Mouse (Mus musculus) intestine, postnatal 0 days (tissue): ENCODE results near the gene Mblac1. TPM values are rescaled to one million over a fixed set of nuclear protein-coding genes. Genes with fewer than 3 reads are reported as not detected.

Experiments
- ATAC-seq: fragments of 200-750 bp; cut with Nextera tagmentation; 2 replicates; pipeline ENCODE4 v1.8.0; 2017; ENCODE audit warnings: mild to moderate bottlenecking, moderate TSS enrichment, moderate library complexity
- H3K27ac ChIP-seq: fragments of 300-500 bp; sonication (generic); 2 replicates; pipeline ENCODE4 v1.5.1; 2014; ENCODE audit warnings: mild to moderate bottlenecking, low read depth, low read length, moderate library complexity
- H3K27me3 ChIP-seq: fragments of 300-500 bp; sonication (generic); replicated peaks from 2 replicates; pipeline ENCODE4 v1.6.1; 2014; ENCODE audit warnings: low read length, mixed read lengths; ENCODE audit not compliant: control insufficient read depth, insufficient read depth
- H3K36me3 ChIP-seq: fragments of 300-500 bp; sonication (generic); 2 replicates; pipeline ENCODE4 v1.6.1; 2014; ENCODE audit warnings: mild to moderate bottlenecking, moderate library complexity; ENCODE audit not compliant: control insufficient read depth, insufficient read depth
- H3K4me1 ChIP-seq: fragments of 300-500 bp; sonication (generic); replicated peaks from 2 replicates; pipeline ENCODE4 v1.6.1; 2014; ENCODE audit warnings: antibody characterized with exemption, low read length, mixed read lengths; ENCODE audit not compliant: control insufficient read depth, insufficient read depth
- H3K4me2 ChIP-seq: fragments of 300-500 bp; sonication (generic); replicated peaks from 2 replicates; pipeline ENCODE4 v1.6.1; 2014; ENCODE audit warnings: low read depth, mild to moderate bottlenecking, moderate library complexity
- H3K4me3 ChIP-seq: fragments of 300-500 bp; sonication (generic); 2 replicates; pipeline ENCODE4 v1.5.1; 2014; ENCODE audit warnings: low read depth, low read length
- H3K9ac ChIP-seq: fragments of 300-500 bp; sonication (generic); 2 replicates; pipeline ENCODE4 v1.6.1; 2014; ENCODE audit warnings: mild to moderate bottlenecking, low read depth, low read length
- H3K9me3 ChIP-seq: fragments of 300-500 bp; sonication (generic); 2 replicates; pipeline ENCODE4 v1.6.1; 2016; ENCODE audit warnings: mixed run types; ENCODE audit not compliant: control insufficient read depth
- CTCF ChIP-seq: sonication (generic); IDR thresholded peaks from 2 replicates; pipeline ENCODE4 v1.5.1; 2016; ENCODE audit warnings: low read depth, mild to moderate bottlenecking, control low read depth, antibody characterized with exemption, moderate library complexity
- WGBS: fragments of 180-500 bp; shearing (Covaris S2); extraction: QIAGEN DNeasy Blood & Tissue Kit; methylation state at CpG from one replicate; pipeline ENCODE4 v1.1.7; 2014; 5-methylcytosine and 5-hydroxymethylcytosine counted together
- microRNA counts: library from miRNA; unstranded; fragments of <30 nt; microRNA quantifications from one replicate; lab custom pipeline; 2016
- microRNA-seq: library from miRNA; unstranded; fragments of <30 nt; microRNA quantifications from one replicate; pipeline ENCODE4, GENCODE M21; 2016
- polyA plus RNA-seq: library from polyadenylated mRNA; unstranded; fragments of >200 nt; fragmentation: Nextera tagmentation; extraction: Ambion mirVana; gene quantifications from 2 replicates; pipeline ENCODE4 v1.2.1, GENCODE M21; 2015

Gene Mblac1
- polyA plus RNA-seq, 1 experiment from 2014 or later, result 5.2 TPM

DNA sequence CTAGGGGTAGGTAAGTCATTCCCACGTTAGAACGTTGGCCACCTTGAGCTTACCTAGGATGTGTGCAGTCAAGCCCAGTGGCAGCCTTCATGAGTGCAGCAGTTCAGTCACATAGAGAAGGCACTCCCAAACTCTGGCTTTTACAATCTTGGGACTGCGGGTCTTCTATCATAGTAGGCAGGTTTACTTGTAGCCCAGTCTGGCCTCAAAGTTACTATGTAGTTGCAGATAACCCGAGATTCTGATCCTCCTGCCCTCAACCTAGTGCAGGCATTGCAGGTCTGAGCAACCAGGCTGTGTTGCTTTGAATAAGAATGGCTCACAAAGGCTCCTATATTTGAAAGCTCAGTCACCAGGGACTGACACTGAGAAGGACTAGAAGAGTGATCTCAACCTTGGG, 32.4 kb downstream of the Mblac1 start:
- no peaks in the 10 kb centered on the region for H3K9me3 ChIP-seq
- H3K27ac ChIP-seq, result no peak overlapping the region
- H3K36me3 ChIP-seq, result no peaks in the 10 kb centered on the region
- 69% methylated on average over 4 of the region's 4 CpGs for WGBS
- no peak overlapping the region for H3K4me2 ChIP-seq
- no peak overlapping the region for H3K4me3 ChIP-seq
- no peak for ATAC-seq
- TF ChIP-seq CTCF, result no peak
- H3K9ac ChIP-seq, result no peak overlapping the region
- no peaks in the 10 kb centered on the region for H3K27me3 ChIP-seq
- no peaks in the 10 kb centered on the region for H3K4me1 ChIP-seq

GRCm38 (mm10) chr5:138227367-138227766, 33.3 kb downstream of the Mblac1 start:
- H3K4me2 ChIP-seq, result no peak overlapping the region
- no peaks in the 10 kb centered on the region for H3K9me3 ChIP-seq
- H3K27me3 ChIP-seq, result no peaks in the 10 kb centered on the region
- WGBS, result 61% methylated on average over 2 of the region's 2 CpGs
- H3K9ac ChIP-seq, result no peak overlapping the region
- ATAC-seq, result no peak
- H3K4me1 ChIP-seq, result no peaks in the 10 kb centered on the region
- no peak overlapping the region for H3K27ac ChIP-seq
- no peaks in the 10 kb centered on the region for H3K36me3 ChIP-seq
- no peak for TF ChIP-seq CTCF
- H3K4me3 ChIP-seq, result no peak overlapping the region

DNA sequence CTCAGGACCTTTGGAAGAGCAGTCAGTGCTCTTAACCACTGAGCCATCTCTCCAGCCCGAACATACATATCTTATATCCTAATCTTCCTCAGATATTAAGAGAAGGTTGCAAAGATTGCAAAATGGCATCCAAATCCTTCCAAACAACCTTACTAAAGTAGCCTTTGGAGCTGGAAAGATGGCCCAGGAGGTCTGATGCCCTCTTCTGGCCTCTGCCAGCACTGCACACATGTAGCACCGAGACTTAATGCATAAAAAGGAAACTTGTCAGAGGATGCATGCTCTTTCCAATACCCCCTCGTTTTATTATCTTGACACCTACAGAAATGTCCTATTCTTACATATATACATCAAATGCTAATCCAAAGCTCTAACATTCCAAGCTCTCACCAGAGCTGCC, 33.9 kb downstream of the Mblac1 start:
- ATAC-seq, result no peak
- Histone ChIP-seq H3K4me1 (no peaks in the 10 kb centered on the region), H3K9ac (no peak overlapping the region), H3K27me3 (no peaks in the 10 kb centered on the region), H3K36me3 (no peaks in the 10 kb centered on the region), H3K9me3 (no peaks in the 10 kb centered on the region), H3K4me3 (no peak overlapping the region), H3K27ac (no peak overlapping the region), H3K4me2 (no peak overlapping the region)
- 57% methylated on average over 3 of the region's 3 CpGs for WGBS
- peak; percentile 58 for TF ChIP-seq CTCF

- no peak for TF ChIP-seq CTCF
- no peaks in the 10 kb centered on the region for H3K27me3 ChIP-seq
- H3K27ac ChIP-seq, result no peak overlapping the region
Observed at GRCm38 (mm10) chr5:138229511-138229910, 35.4 kb downstream of the Mblac1 start.

DNA sequence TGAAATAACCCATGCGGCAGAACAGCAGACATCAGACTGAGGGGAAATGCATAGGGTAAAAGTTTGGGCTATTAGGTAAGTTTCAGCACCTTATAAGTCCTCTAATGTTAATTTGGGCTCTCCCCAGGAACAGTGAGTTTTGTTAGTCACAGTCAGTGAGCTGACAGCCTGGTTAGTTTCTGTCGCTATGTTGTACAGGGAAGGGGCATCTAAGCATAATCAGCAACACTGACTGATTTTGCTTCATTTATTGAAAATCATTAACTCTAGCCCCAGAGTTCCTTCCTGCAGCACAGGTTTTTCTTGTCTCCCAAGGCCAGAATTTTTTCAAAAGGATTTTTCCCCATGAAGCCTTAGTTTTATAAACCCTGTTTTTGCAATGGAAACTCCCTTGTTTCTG, 39.7 kb downstream of the Mblac1 start:
- TF ChIP-seq CTCF, result no peak
- H3K9me3 ChIP-seq, result no peaks in the 10 kb centered on the region
- no peak overlapping the region for H3K4me2 ChIP-seq
- no peak for ATAC-seq
- H3K4me3 ChIP-seq, result no peak overlapping the region
- WGBS, result 64% methylated on average over 2 of the region's 2 CpGs
- H3K4me1 ChIP-seq, result no peaks in the 10 kb centered on the region
- no peak overlapping the region for H3K9ac ChIP-seq
- no peaks in the 10 kb centered on the region for H3K36me3 ChIP-seq
- H3K27me3 ChIP-seq, result no peaks in the 10 kb centered on the region
- H3K27ac ChIP-seq, result no peak overlapping the region

More at GRCm38 (mm10) chr5:138229511-138229910, 35.4 kb downstream of the Mblac1 start:
- Histone ChIP-seq H3K4me2 (no peak overlapping the region), H3K9me3 (no peaks in the 10 kb centered on the region), H3K36me3 (no peaks in the 10 kb centered on the region), H3K9ac (no peak overlapping the region), H3K4me1 (no peaks in the 10 kb centered on the region), H3K4me3 (no peak overlapping the region)
- WGBS, result 87% methylated on average over 3 of the region's 3 CpGs
- no peak for ATAC-seq

- Histone ChIP-seq H3K27ac (no peak overlapping the region), H3K36me3 (no peaks in the 10 kb centered on the region), H3K4me3 (no peak overlapping the region), H3K9ac (no peak overlapping the region), H3K4me2 (no peak overlapping the region), H3K9me3 (no peaks in the 10 kb centered on the region), H3K27me3 (no peaks in the 10 kb centered on the region), H3K4me1 (no peaks in the 10 kb centered on the region)
- no peak for TF ChIP-seq CTCF
- ATAC-seq, result no peak
Observed at GRCm38 (mm10) chr5:138234224-138234623, 40.1 kb downstream of the Mblac1 start.

DNA sequence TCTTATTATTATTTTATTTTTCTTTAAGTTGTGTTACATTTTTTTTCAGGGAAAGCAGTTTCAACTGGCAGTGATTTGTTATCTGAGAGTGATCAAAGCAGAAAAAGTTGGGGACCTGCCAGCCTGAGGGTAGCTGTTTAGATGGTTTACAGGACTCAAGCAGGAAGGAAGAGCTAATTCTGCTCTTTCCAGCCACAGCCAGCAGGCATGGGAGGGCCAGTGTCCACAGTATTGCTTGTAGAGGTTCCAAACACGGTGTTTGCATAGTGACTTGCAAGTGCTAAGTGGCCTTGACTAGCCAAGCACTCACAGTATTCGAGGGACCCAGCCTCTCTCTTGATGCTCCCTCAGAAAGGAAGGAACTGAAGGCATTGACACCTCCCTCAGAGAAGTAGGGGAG, 47.4 kb downstream of the Mblac1 start:
- H3K9ac ChIP-seq, result no peak overlapping the region
- H3K4me3 ChIP-seq, result no peak overlapping the region
- 15% methylated on average over 2 of the region's 2 CpGs for WGBS
- H3K9me3 ChIP-seq, result no peaks in the 10 kb centered on the region
- H3K27me3 ChIP-seq, result no peaks in the 10 kb centered on the region
- H3K4me1 ChIP-seq, result no peaks in the 10 kb centered on the region
- no peak for ATAC-seq
- no peak overlapping the region for H3K4me2 ChIP-seq
- no peak overlapping the region for H3K27ac ChIP-seq
- no peak for TF ChIP-seq CTCF
- H3K36me3 ChIP-seq, result no peaks in the 10 kb centered on the region

MicroRNA genes within 50 kb of the gene (microRNA counts, 519-probe panel; counts per million panel counts)
- microRNA mmu-miR-106b (lab: Ali Mortazavi, UCI), result 4,784 counts per million, percentile 81 among the panel's probes with 10 or more counts
- microRNA mmu-miR-25 (lab: Ali Mortazavi, UCI), result 5,540 counts per million, percentile 91 among the panel's probes with 10 or more counts
- microRNA mmu-miR-93 (lab: Ali Mortazavi, UCI), result 4,516 counts per million, percentile 71 among the panel's probes with 10 or more counts

Small RNAs within 50 kb of the gene (microRNA-seq; reads per million reads assigned to microRNA genes)
- gene Mir106b, result 3,371 reads per million, percentile 87 among the genes with 10 or more reads in this experiment
- 577 reads per million, percentile 70 among the genes with 10 or more reads in this experiment for gene Mir25
- gene Mir93, result 4,794 reads per million, percentile 90 among the genes with 10 or more reads in this experiment

Other genes starting within 250 kb of the Mblac1 start
- gene Gjc3, start 231.2 kb upstream of the Mblac1 start, polyA plus RNA-seq, result 0.69 and 1.0 TPM in 2 replicates
- not detected in 2 replicates for gene Azgp1, start 212.8 kb upstream of the Mblac1 start, polyA plus RNA-seq
- not detected in 2 replicates for gene Smok3a, start 173.1 kb upstream of the Mblac1 start, polyA plus RNA-seq
- not detected in 2 replicates for gene Smok3b, start 172.9 kb upstream of the Mblac1 start, polyA plus RNA-seq
- gene Smok3c, start 141.1 kb upstream of the Mblac1 start, polyA plus RNA-seq, result not detected in 2 replicates
- 5.6 and 6.5 TPM in 2 replicates for gene Zkscan1, start 109.2 kb upstream of the Mblac1 start, polyA plus RNA-seq
- gene Zscan21, start 77.4 kb upstream of the Mblac1 start, polyA plus RNA-seq, result 17.9 and 19.2 TPM in 2 replicates
- gene Zfp113, start 38.6 kb upstream of the Mblac1 start, polyA plus RNA-seq, result 4.5 and 6.1 TPM in 2 replicates
- 154 and 161 TPM in 2 replicates for gene Cops6, start 33.2 kb upstream of the Mblac1 start, polyA plus RNA-seq
- gene Ap4m1, start 22.3 kb upstream of the Mblac1 start, polyA plus RNA-seq, result 4.8 and 5.5 TPM in 2 replicates
- 35.9 and 39.1 TPM in 2 replicates for gene Mcm7, start 21.9 kb upstream of the Mblac1 start, polyA plus RNA-seq
- 21.8 and 23.5 TPM in 2 replicates for gene Taf6, start 6.9 kb upstream of the Mblac1 start, polyA plus RNA-seq
- 12.1 and 13.0 TPM in 2 replicates for gene Cnpy4, start 6.8 kb upstream of the Mblac1 start, polyA plus RNA-seq
- 0.07 and 0.12 TPM in 2 replicates for gene Nxpe5, start 31.6 kb downstream of the Mblac1 start, polyA plus RNA-seq
- gene Lamtor4, start 61.2 kb downstream of the Mblac1 start, polyA plus RNA-seq, result 124 and 135 TPM in 2 replicates
- 4.4 and 4.8 TPM in 2 replicates for gene BC037034, start 69.7 kb downstream of the Mblac1 start, polyA plus RNA-seq
- 0.63 and 0.65 TPM in 2 replicates for gene Gal3st4, start 78.5 kb downstream of the Mblac1 start, polyA plus RNA-seq
- 0.07 TPM in 2 replicates for gene Gm43720, start 85.6 kb downstream of the Mblac1 start, polyA plus RNA-seq
- gene Gpc2, start 85.7 kb downstream of the Mblac1 start, polyA plus RNA-seq, result 1.4 TPM in 2 replicates
- gene Stag3, start 85.9 kb downstream of the Mblac1 start, polyA plus RNA-seq, result 6.3 and 7.5 TPM in 2 replicates
- 0.21 TPM in 1 of 2 replicates, not detected in the other for gene Pvrig, start 147.6 kb downstream of the Mblac1 start, polyA plus RNA-seq
- gene Zfp157, start 247.2 kb downstream of the Mblac1 start, polyA plus RNA-seq, result 9.2 and 11.0 TPM in 2 replicates